Mouse (Mus musculus) CH12.LX (cell line): Measurements from ENCODE around the gene Stk19. TPM values are rescaled to one million over a fixed set of nuclear protein-coding genes. Genes with fewer than 3 reads are reported as not detected.

Experiments
- DNase-seq: peaks from one replicate; pipeline ENCODE4 v3.0.0-alpha.2; 2013; ENCODE audit errors: extremely low read depth
- H3K27ac ChIP-seq: 2 replicates; pipeline ENCODE4 v1.5.1; 2012; ENCODE audit warnings: low read depth, mild to moderate bottlenecking, control low read depth, moderate library complexity; ENCODE audit not compliant: insufficient read depth
- H3K27me3 ChIP-seq: replicated peaks from 2 replicates; pipeline ENCODE3; 2012; ENCODE audit warnings: inconsistent platforms
- H3K36me3 ChIP-seq, 2 experiments: replicated peaks in 1 of 2; 2 replicates each; pipeline versions ENCODE3 to v1.6.1; 2012; ENCODE audit warnings: inconsistent platforms in 1 of 2, low read length in 1 of 2, mild to moderate bottlenecking in 1 of 2, mixed read lengths in 1 of 2, moderate library complexity in 1 of 2; ENCODE audit not compliant: control insufficient read depth in 1 of 2, insufficient read depth in 1 of 2
- H3K4me1 ChIP-seq, 2 experiments: 2 replicates each; pipeline ENCODE4 v1.6.1; 2012; ENCODE audit warnings: inconsistent platforms in 1 of 2, moderate library complexity in 1 of 2; ENCODE audit not compliant: insufficient read depth in 2 of 2, control insufficient read depth in 1 of 2
- H3K4me2 ChIP-seq: 2 replicates; pipeline ENCODE4 v1.6.1; 2012; ENCODE audit warnings: low read depth, mild to moderate bottlenecking, control low read depth; ENCODE audit not compliant: poor library complexity, insufficient read depth, severe bottlenecking
- H3K4me3 ChIP-seq, 3 experiments: fragments of 150-350 bp in 1 of 3; sonication (generic) in 1 of 3; replicated peaks in 1 of 3; 2 replicates each; pipeline versions ENCODE3 to v1.5.1; 2011 to 2012; ENCODE audit warnings: low read depth in 2 of 3, low read length in 2 of 3, mild to moderate bottlenecking in 2 of 3, moderate library complexity in 2 of 3, control low read depth in 1 of 3, improper control_type of control experiment in 1 of 3, inconsistent platforms in 1 of 3, mixed read lengths in 1 of 3; ENCODE audit not compliant: poor library complexity in 1 of 3
- H3K79me2 ChIP-seq: replicated peaks from 2 replicates; pipeline ENCODE4 v1.6.1; 2012; ENCODE audit warnings: mild to moderate bottlenecking, moderate library complexity; ENCODE audit not compliant: control insufficient read depth, poor library complexity, insufficient read depth, severe bottlenecking; ENCODE audit errors: extremely low read depth
- H3K9ac ChIP-seq: 2 replicates; pipeline ENCODE4 v1.6.1; 2012; ENCODE audit warnings: low read depth, mild to moderate bottlenecking, control low read depth, moderate library complexity; ENCODE audit not compliant: insufficient read depth
- H3K9me3 ChIP-seq: replicated peaks from 2 replicates; pipeline ENCODE3; 2012; ENCODE audit warnings: low read length, inconsistent platforms, mixed read lengths
- BHLHE40 ChIP-seq: IDR thresholded peaks from 2 replicates; pipeline ENCODE4 v1.6.1; 2011; ENCODE audit warnings: mild to moderate bottlenecking, low read depth, low read length, improper control_type of control experiment
- CHD1 ChIP-seq: IDR thresholded peaks from 2 replicates; pipeline ENCODE4 v1.6.1; 2012; ENCODE audit warnings: low read depth, low read length, improper control_type of control experiment, inconsistent platforms
- CHD2 ChIP-seq: IDR thresholded peaks from 2 replicates; pipeline ENCODE4 v1.6.1; 2011; ENCODE audit warnings: low read length, improper control_type of control experiment
- E2F4 ChIP-seq: IDR thresholded peaks from 2 replicates; pipeline ENCODE4 v1.6.1; 2011; ENCODE audit warnings: low read depth, low read length, improper control_type of control experiment; ENCODE audit not compliant: insufficient replicate concordance
- ELF1 ChIP-seq: IDR thresholded peaks from 2 replicates; pipeline ENCODE4 v1.6.1; 2014; ENCODE audit warnings: low read depth, mild to moderate bottlenecking, inconsistent platforms, low read length, improper control_type of control experiment
- HCFC1 ChIP-seq: IDR thresholded peaks from 2 replicates; pipeline ENCODE4 v1.6.1; 2012; ENCODE audit warnings: low read depth, mild to moderate bottlenecking, inconsistent platforms, low read length, improper control_type of control experiment
- IRF4 ChIP-seq: IDR thresholded peaks from 2 replicates; pipeline ENCODE4 v1.6.1; 2014; ENCODE audit warnings: low read depth, mild to moderate bottlenecking, inconsistent platforms, low read length, improper control_type of control experiment
- KAT2A ChIP-seq: IDR thresholded peaks from 2 replicates; pipeline ENCODE4 v1.6.1; 2012; ENCODE audit warnings: low read length, improper control_type of control experiment, inconsistent platforms; ENCODE audit not compliant: insufficient replicate concordance
- MAFK ChIP-seq: IDR thresholded peaks from 2 replicates; pipeline ENCODE4 v1.6.1; 2011; ENCODE audit warnings: low read length, improper control_type of control experiment; ENCODE audit not compliant: insufficient replicate concordance
- MAX ChIP-seq: IDR thresholded peaks from 2 replicates; pipeline ENCODE4 v1.6.1; 2011; ENCODE audit warnings: low read length, improper control_type of control experiment
- MAZ ChIP-seq: IDR thresholded peaks from 2 replicates; pipeline ENCODE4 v1.6.1; 2012; ENCODE audit warnings: low read depth, mild to moderate bottlenecking, inconsistent platforms, low read length, improper control_type of control experiment, moderate library complexity
- MEF2A ChIP-seq: IDR thresholded peaks from 2 replicates; pipeline ENCODE4 v1.6.1; 2014; ENCODE audit warnings: low read depth, mild to moderate bottlenecking, inconsistent platforms, low read length, improper control_type of control experiment, borderline replicate concordance
- MXI1 ChIP-seq: IDR thresholded peaks from 2 replicates; pipeline ENCODE4 v1.6.1; 2011; ENCODE audit warnings: mild to moderate bottlenecking, low read depth, low read length, improper control_type of control experiment
- MYC ChIP-seq: IDR thresholded peaks from 2 replicates; pipeline ENCODE4 v1.6.1; 2011; ENCODE audit warnings: low read depth, mild to moderate bottlenecking, improper control_type of control experiment, low read length
- NRF1 ChIP-seq: IDR thresholded peaks from 2 replicates; pipeline ENCODE4 v1.6.1; 2014; ENCODE audit warnings: low read depth, mild to moderate bottlenecking, inconsistent platforms, low read length, improper control_type of control experiment, moderate library complexity
- PAX5 ChIP-seq: IDR thresholded peaks from 2 replicates; pipeline ENCODE4 v1.6.1; 2012; ENCODE audit warnings: low read length, inconsistent platforms, mixed read lengths
- POLR2AphosphoS2 ChIP-seq: IDR thresholded peaks from 2 replicates; pipeline ENCODE4 v1.6.1; 2011; ENCODE audit warnings: low read depth, low read length, improper control_type of control experiment
- RAD21 ChIP-seq: IDR thresholded peaks from 2 replicates; pipeline ENCODE4 v1.6.1; 2011; ENCODE audit warnings: low read depth, mild to moderate bottlenecking, low read length, improper control_type of control experiment, moderate library complexity
- RCOR1 ChIP-seq: conservative IDR thresholded peaks from 2 replicates; pipeline ENCODE4 v1.6.1; 2012; ENCODE audit warnings: low read depth, mild to moderate bottlenecking, inconsistent platforms, low read length, improper control_type of control experiment
- SIN3A ChIP-seq: IDR thresholded peaks from 2 replicates; pipeline ENCODE4 v1.6.1; 2012; ENCODE audit warnings: low read length, improper control_type of control experiment, inconsistent platforms
- SMC3 ChIP-seq: IDR thresholded peaks from 2 replicates; pipeline ENCODE4 v1.6.1; 2011; ENCODE audit warnings: low read depth, low read length, improper control_type of control experiment
- TCF12 ChIP-seq: IDR thresholded peaks from 2 replicates; pipeline ENCODE4 v1.6.1; 2014; ENCODE audit warnings: low read depth, mild to moderate bottlenecking, inconsistent platforms, low read length, improper control_type of control experiment
- UBTF ChIP-seq: IDR thresholded peaks from 2 replicates; pipeline ENCODE4 v1.6.1; 2012; ENCODE audit warnings: low read depth, mild to moderate bottlenecking, inconsistent platforms, low read length, improper control_type of control experiment, moderate library complexity
- USF2 ChIP-seq: conservative IDR thresholded peaks from 2 replicates; pipeline ENCODE4 v1.6.1; 2011; ENCODE audit warnings: low read depth, low read length, improper control_type of control experiment
- ZKSCAN1 ChIP-seq: IDR thresholded peaks from 2 replicates; pipeline ENCODE4 v1.6.1; 2012; ENCODE audit warnings: low read depth, inconsistent platforms, low read length, improper control_type of control experiment, borderline replicate concordance
- ZNF384 ChIP-seq: IDR thresholded peaks from 2 replicates; pipeline ENCODE4 v1.6.1; 2012; ENCODE audit warnings: low read depth, low read length, improper control_type of control experiment, inconsistent platforms
- dilution Hi-C: fragments of 300-500 bp; cut with MboI; formaldehyde crosslinking; loops from 2 replicates; pipeline ENCODE4 v1.14.3; 2020; ENCODE audit warnings: low sequenced_read_pairs; ENCODE audit not compliant: extremely low pct_unique_long_range_greater_than_20kb, extremely low pct_ligation_motif_present
- in situ Hi-C: fragments of 300-500 bp; cut with MboI; formaldehyde crosslinking; loops from 3 replicates; pipeline ENCODE4 v1.14.3; 2019; ENCODE audit warnings: low sequenced_read_pairs, low pct_ligation_motif_present, low pct_unique_long_range_greater_than_20kb, mixed read lengths
- polyA plus RNA-seq: library from polyadenylated mRNA; unstranded; fragments of >175 nt; gene quantifications from 2 replicates; pipeline ENCODE4 v1.2.1, GENCODE M21; 2012; ENCODE audit warnings: low read depth; ENCODE audit not compliant: insufficient read length
- total RNA-seq, 2 experiments: library from RNA; depleted of rRNA; stranded (reverse); fragments of 300-350 nt in 1 of 2; fragments of >200 nt in 1 of 2; gene quantifications; 2 replicates each; pipeline ENCODE4 v1.2.3; 2012 to 2014

Gene Stk19
- total and polyA plus RNA-seq, 3 experiments: 22.6 to 37.1 (median 27.7) TPM

DNA sequence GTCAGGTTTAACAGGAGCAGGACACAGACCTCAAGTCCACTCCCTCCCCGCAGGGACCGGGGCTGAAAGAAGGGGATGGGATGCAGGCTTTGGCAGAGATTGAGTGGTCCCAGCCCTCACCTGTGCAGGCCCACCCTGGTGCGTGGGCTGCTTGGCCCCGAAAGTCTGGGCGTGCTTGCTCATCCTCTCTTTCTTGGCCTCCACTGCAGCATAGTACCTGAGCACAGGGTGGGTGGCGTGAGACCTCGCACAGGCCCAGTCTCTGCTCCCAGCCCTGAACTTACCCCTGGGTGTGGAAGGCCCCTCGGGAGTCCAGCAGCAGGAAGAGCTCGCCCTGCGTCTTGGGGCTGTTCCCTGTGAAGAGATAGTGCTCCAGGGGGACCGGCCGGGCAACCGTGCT lies 8.1 kb upstream of the Stk19 start:
- no peak for DNase-seq
- H3K27me3 ChIP-seq: no peaks in the 10 kb centered on the region
- in situ Hi-C loops (no loop called here), dilution Hi-C loops (no loop called here)
- H3K4me2 ChIP-seq: no peak overlapping the region
- H3K79me2 ChIP-seq: peaks cover 6% of the 10 kb centered on the region; the same call in 1 of the 2 replicates
- no peak overlapping the region for H3K4me3 ChIP-seq
- H3K27ac ChIP-seq: no peak overlapping the region
- no peaks in the 10 kb centered on the region for H3K9me3 ChIP-seq
- peaks cover 2 to 10% of the 10 kb centered on the region in 2 experiments; a peak in 3 of 4 replicates for H3K4me1 ChIP-seq
- H3K36me3 ChIP-seq: peaks cover 76 to 89% of the 10 kb centered on the region in 2 experiments
- TF ChIP-seq USF2 (no peak), CHD2 (no peak), MYC (no peak), MAX (no peak), BHLHE40 (no peak), ELF1 (no peak), POLR2AphosphoS2 (no peak), NRF1 (no peak), ZKSCAN1 (no peak), ZNF384 (no peak)
- H3K9ac ChIP-seq: no peak overlapping the region

DNA sequence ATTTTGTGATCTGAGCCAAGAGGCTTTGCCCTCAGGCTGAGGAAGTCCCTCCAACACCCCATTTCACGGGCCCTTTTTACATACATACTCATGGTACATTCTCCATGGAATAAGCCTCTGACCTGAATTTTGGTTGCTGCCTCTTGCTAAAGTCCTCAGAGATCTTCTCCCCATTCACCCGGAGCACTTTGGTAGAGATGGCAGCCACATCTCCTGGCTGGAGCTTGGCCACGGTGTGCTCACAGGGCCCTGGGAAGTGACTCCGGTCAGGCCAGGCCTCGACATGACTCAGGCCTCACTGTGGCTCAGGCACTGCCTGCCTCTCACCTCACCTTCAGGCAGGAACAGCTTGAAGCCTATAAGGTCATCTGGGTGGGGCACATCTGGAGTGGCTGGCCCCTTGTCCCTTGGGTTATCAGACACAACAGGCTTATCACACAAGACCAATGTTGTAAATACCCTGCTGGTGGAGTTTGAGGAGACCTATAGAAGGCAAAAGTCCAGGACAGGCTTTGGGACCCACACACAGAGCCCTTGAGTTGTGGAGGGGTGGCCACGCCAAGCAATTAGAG lies 4.1 kb upstream of the Stk19 start:
- no peak overlapping the region for H3K27ac ChIP-seq
- 0 out of 2 replicates have a peak, but pooled peaks cover 3% of the 10 kb centered on the region for H3K79me2 ChIP-seq
- dilution Hi-C loops: no loop called here
- no peak for DNase-seq
- H3K27me3 ChIP-seq: no peaks in the 10 kb centered on the region
- H3K9ac ChIP-seq: no peak overlapping the region
- no peaks in the 10 kb centered on the region for H3K9me3 ChIP-seq
- H3K4me2 ChIP-seq: no peak overlapping the region
- in situ Hi-C loops: no loop called here
- H3K4me3 ChIP-seq: no peak overlapping the region
- peaks cover 6 to 19% of the 10 kb centered on the region in 2 experiments; a peak in 3 of 4 replicates for H3K4me1 ChIP-seq
- H3K36me3 ChIP-seq: peaks cover 67 to 81% of the 10 kb centered on the region in 2 experiments
- TF ChIP-seq MEF2A (no peak), MXI1 (no peak), IRF4 (no peak), E2F4 (no peak), CHD1 (no peak), HCFC1 (no peak), TCF12 (no peak), MAZ (no peak), RAD21 (no peak), BHLHE40 (no peak), RCOR1 (no peak), ZNF384 (no peak), POLR2AphosphoS2 (no peak), KAT2A (no peak), PAX5 (no peak), UBTF (no peak), SIN3A (no peak), SMC3 (no peak), MAFK (no peak)
